Mouse (Mus musculus) liver, postnatal 0 days (tissue): Measurements from ENCODE around the gene Tnfrsf4.

Source experiments
- CTCF ChIP-seq: sonication (generic); IDR thresholded peaks from 2 replicates; pipeline ENCODE4 v1.5.1; 2016; ENCODE audit warnings: antibody characterized with exemption, low read depth
- EP300 ChIP-seq: IDR thresholded peaks from 2 replicates; pipeline ENCODE4 v1.6.1; 2016; ENCODE audit warnings: antibody characterized with exemption, low read depth, mild to moderate bottlenecking

GRCm38 (mm10) chr4:156026013-156026412 lies 12.4 kb downstream of the Tnfrsf4 start, which contains the start of gene Tnfrsf18:
- TF ChIP-seq CTCF (peak; percentile 54), EP300 (no peak)
